Mouse (Mus musculus): ENCODE results near the gene Lca5l. TPM values are rescaled to one million over a fixed set of nuclear protein-coding genes. Genes with fewer than 3 reads are reported as not detected.

Gene Lca5l
- polyA plus RNA-seq, 1 experiment from 2014 or later: 1.6 TPM

DNA sequence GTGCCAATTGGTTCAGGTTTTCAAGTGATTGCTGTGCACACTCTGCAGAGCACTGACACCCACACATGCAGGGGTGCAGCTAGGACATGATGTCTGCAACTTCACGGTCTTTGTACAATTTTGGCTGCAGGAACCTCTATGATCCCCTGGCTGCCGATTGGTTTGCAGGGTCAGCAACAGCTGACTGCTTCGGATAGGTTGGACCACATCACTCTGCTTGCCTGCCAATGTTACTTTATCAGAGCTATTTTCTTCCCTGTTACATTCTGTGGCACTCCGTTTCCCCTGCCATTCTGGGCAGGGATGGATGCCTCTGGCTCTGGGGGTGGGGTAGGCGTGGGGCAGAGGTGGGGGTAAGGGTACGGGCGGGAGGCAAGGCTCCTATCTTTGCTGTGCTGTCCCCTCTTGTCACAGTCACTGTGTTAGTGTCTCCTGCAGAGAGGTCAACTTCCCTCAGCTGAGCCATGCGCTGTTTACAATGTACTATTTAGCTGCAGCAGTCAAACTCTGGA is 37.0 kb upstream of the Lca5l start:
- no peak overlapping the region for H3K4me3 ChIP-seq (replicated peaks; ENCODE audit: low read depth, low read length)
- H3K36me3 ChIP-seq (ENCODE audit: insufficient read depth, low read length): no peaks in the 10 kb centered on the region
- no peak overlapping the region for H3K27ac ChIP-seq
- ATAC-seq (replicated peaks; ENCODE audit: low FRiP score, low read depth) (no peak), DNase-seq (ENCODE audit: low spot score) (no peak)
- H3K4me1 ChIP-seq (replicated peaks; ENCODE audit: insufficient read depth, low read length): no peaks in the 10 kb centered on the region
- no peak for TF ChIP-seq CTCF (IDR thresholded peaks at IDR 0.05; ENCODE audit: low read depth)
- H3K4me2 ChIP-seq (ENCODE audit: low read length): no peak overlapping the region
- no peaks in the 10 kb centered on the region for H3K27me3 ChIP-seq (ENCODE audit: insufficient read depth, low read length)
- H3K9me3 ChIP-seq (replicated peaks; ENCODE audit: low read length): no peaks in the 10 kb centered on the region
- H3K9ac ChIP-seq (ENCODE audit: low read depth, low read length): no peak overlapping the region
- 59% methylated on average over 8 of the region's 8 CpGs for WGBS

DNA sequence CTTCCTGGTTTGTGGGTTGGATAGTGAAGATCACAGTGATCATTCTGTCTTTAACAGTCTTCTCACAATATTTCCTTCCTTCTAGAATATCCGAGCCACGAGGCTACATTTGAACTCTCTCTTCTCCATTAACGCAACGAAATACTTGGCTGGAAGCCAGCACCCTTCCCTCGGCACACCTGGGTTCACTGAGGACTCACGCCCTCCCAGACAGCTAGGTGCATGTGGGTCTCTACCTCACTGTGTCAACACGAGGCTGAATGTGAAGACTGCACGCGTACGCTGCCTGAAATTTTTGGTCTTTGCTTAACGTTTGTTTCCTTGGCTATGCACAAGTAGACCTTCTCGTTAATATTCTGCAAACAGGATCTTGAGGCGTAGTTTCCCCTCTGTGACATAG is 36.4 kb upstream of the Lca5l start:
- Histone ChIP-seq H3K4me2 (ENCODE audit: low read length) (no peak overlapping the region), H3K4me1 (replicated peaks; ENCODE audit: insufficient read depth, low read length) (no peaks in the 10 kb centered on the region), H3K36me3 (ENCODE audit: insufficient read depth, low read length) (no peaks in the 10 kb centered on the region), H3K9ac (ENCODE audit: low read depth, low read length) (no peak overlapping the region), H3K4me3 (replicated peaks; ENCODE audit: low read depth, low read length) (no peak overlapping the region), H3K27me3 (ENCODE audit: insufficient read depth, low read length) (no peaks in the 10 kb centered on the region), H3K9me3 (replicated peaks; ENCODE audit: low read length) (no peaks in the 10 kb centered on the region), H3K27ac (no peak overlapping the region)
- no peak for TF ChIP-seq CTCF (IDR thresholded peaks at IDR 0.05; ENCODE audit: low read depth)
- DNase-seq (ENCODE audit: low spot score): no peak
- WGBS: 66% methylated on average over 13 of the region's 13 CpGs
- no peak for ATAC-seq (replicated peaks; ENCODE audit: low FRiP score, low read depth)

DNA sequence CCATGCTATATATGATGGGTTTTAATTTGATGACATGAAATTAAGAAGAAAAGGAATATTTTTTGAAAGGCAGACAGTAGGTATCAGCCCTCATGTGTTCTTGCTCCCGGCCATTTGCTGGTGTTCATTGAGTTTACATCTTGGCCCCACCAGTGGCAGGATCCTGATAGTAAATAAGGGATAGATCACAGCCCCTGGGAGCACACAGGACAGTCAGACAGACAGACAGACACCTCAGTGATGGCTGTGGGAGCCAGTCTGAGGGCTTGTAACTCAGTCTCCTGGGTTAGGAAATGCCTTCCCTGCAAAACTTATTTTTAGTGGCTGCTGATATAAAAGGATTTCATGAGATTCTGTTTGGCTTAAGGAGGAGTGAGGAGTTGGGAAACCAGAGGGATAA is 30.4 kb upstream of the Lca5l start:
- whole genome bisulfite sequencing: 66% methylated on average over 1 of the region's 1 CpGs
- Histone ChIP-seq H3K27ac (no peak overlapping the region), H3K9ac (ENCODE audit: low read depth, low read length) (no peak overlapping the region), H3K9me3 (replicated peaks; ENCODE audit: low read length) (no peaks in the 10 kb centered on the region), H3K27me3 (ENCODE audit: insufficient read depth, low read length) (no peaks in the 10 kb centered on the region), H3K4me1 (replicated peaks; ENCODE audit: insufficient read depth, low read length) (no peaks in the 10 kb centered on the region), H3K4me3 (replicated peaks; ENCODE audit: low read depth, low read length) (no peak overlapping the region), H3K4me2 (ENCODE audit: low read length) (no peak overlapping the region), H3K36me3 (ENCODE audit: insufficient read depth, low read length) (no peaks in the 10 kb centered on the region)
- no peak for TF ChIP-seq CTCF (IDR thresholded peaks at IDR 0.05; ENCODE audit: low read depth)
- no peak for ATAC-seq (replicated peaks; ENCODE audit: low FRiP score, low read depth)
- no peak for DNase-seq (ENCODE audit: low spot score)

DNA sequence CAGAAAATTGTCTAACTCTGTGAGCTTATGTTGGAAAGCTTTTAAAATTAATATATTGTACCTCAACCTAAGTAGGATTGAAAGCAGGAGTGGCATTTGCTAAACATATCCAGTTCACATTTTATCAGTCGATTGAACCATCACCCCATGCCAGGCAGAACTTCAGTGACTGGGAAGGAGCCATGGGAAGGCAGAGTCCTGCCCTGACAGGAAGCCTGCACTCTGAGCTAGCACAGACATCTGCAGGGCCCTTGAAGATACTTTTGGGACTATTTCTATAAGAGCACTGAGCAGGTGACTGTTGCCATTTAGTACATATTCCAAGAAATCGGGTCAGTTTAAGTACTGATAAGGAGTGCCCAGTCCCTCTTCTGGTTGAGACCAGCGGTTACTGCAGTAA is 29.9 kb upstream of the Lca5l start:
- ATAC-seq (replicated peaks; ENCODE audit: low FRiP score, low read depth): no peak
- no peak for DNase-seq (ENCODE audit: low spot score)
- H3K27ac ChIP-seq: no peak overlapping the region
- no peaks in the 10 kb centered on the region for H3K9me3 ChIP-seq (replicated peaks; ENCODE audit: low read length)
- no peaks in the 10 kb centered on the region for H3K36me3 ChIP-seq (ENCODE audit: insufficient read depth, low read length)
- no peak overlapping the region for H3K4me2 ChIP-seq (ENCODE audit: low read length)
- TF ChIP-seq CTCF (IDR thresholded peaks at IDR 0.05; ENCODE audit: low read depth): no peak
- WGBS: 79% methylated on average over 3 of the region's 3 CpGs
- no peaks in the 10 kb centered on the region for H3K4me1 ChIP-seq (replicated peaks; ENCODE audit: insufficient read depth, low read length)
- H3K4me3 ChIP-seq (replicated peaks; ENCODE audit: low read depth, low read length): no peak overlapping the region
- H3K9ac ChIP-seq (ENCODE audit: low read depth, low read length): no peak overlapping the region
- no peaks in the 10 kb centered on the region for H3K27me3 ChIP-seq (ENCODE audit: insufficient read depth, low read length)

DNA sequence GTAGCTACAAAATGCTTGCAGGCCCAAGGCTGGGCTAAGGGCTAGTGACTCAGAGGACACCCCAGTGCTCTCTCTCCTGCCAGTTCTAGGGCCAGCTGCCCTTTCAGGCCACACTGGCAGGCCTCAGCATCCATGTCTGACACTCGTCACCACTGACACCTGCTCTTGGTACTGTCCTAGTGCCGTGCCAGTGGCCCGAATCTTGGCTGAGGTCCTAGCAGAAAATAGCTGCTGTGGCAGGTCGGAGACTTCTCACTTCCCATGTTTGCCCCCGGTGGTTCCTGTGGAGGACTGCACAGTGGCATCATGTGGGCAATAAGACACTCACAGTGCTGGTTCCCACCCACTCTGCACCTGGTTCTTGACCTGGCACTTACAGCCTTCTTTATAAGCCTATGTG is 29.4 kb upstream of the Lca5l start:
- Histone ChIP-seq H3K9me3 (replicated peaks; ENCODE audit: low read length) (no peaks in the 10 kb centered on the region), H3K4me3 (replicated peaks; ENCODE audit: low read depth, low read length) (no peak overlapping the region), H3K4me1 (replicated peaks; ENCODE audit: insufficient read depth, low read length) (no peaks in the 10 kb centered on the region), H3K27me3 (ENCODE audit: insufficient read depth, low read length) (no peaks in the 10 kb centered on the region), H3K4me2 (ENCODE audit: low read length) (no peak overlapping the region), H3K36me3 (ENCODE audit: insufficient read depth, low read length) (no peaks in the 10 kb centered on the region), H3K9ac (ENCODE audit: low read depth, low read length) (no peak overlapping the region), H3K27ac (no peak overlapping the region)
- WGBS: 65% methylated on average over 5 of the region's 5 CpGs
- DNase-seq (ENCODE audit: low spot score) (no peak), ATAC-seq (replicated peaks; ENCODE audit: low FRiP score, low read depth) (no peak)
- TF ChIP-seq CTCF (IDR thresholded peaks at IDR 0.05; ENCODE audit: low read depth): no peak

DNA sequence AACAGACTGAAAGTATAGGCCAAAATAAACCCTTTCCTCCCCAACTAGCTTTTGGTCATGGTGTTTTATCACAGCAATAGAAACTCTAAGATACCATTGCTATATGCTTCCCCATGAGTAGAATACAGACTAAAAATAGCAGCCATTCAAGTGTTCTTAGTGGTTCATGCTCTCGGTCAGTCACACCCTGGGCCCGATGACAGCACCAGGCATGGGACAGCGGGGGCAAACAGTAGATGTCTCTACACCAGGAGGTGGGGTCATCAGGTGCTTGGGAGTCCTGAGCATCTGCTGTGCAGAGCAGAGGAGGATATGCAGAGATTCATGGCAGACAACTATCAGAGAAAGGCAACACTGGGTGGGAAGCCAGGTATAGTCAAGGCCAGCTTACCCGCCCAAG is 21.0 kb upstream of the Lca5l start:
- WGBS: 93% methylated on average over 4 of the region's 4 CpGs

DNA sequence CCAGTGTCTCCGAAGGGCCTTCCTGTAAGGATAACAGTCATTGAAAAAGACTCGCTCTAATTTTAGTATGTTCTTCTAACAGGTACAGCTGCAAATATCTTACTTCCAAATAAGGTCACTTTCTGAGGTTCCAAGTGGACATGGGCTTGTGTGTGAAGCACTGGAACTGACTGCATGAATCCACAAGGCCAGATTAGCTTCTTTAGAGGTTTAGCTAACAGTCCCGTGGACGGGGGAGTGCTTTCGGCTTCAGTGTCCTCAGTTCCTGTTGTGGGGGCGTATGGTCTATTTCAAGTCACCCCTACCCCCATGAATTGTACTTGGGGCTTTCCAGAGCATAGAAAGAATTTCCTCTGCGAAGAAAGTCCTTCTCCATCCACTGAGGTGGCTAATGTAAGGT is 18.8 kb upstream of the Lca5l start:
- DNase-seq (ENCODE audit: low spot score): no peak
- TF ChIP-seq CTCF (IDR thresholded peaks at IDR 0.05; ENCODE audit: low read depth): no peak
- H3K9ac ChIP-seq (ENCODE audit: low read depth, low read length): no peak overlapping the region
- H3K4me3 ChIP-seq (replicated peaks; ENCODE audit: low read depth, low read length): no peak overlapping the region
- H3K9me3 ChIP-seq (replicated peaks; ENCODE audit: low read length): no peaks in the 10 kb centered on the region
- H3K27ac ChIP-seq: no peak overlapping the region
- no peak overlapping the region for H3K4me2 ChIP-seq (ENCODE audit: low read length)
- H3K27me3 ChIP-seq (ENCODE audit: insufficient read depth, low read length): no peaks in the 10 kb centered on the region
- no peak for ATAC-seq (replicated peaks; ENCODE audit: low FRiP score, low read depth)
- no peaks in the 10 kb centered on the region for H3K4me1 ChIP-seq (replicated peaks; ENCODE audit: insufficient read depth, low read length)
- H3K36me3 ChIP-seq (ENCODE audit: insufficient read depth, low read length): no peaks in the 10 kb centered on the region
- 67% methylated on average over 7 of the region's 7 CpGs for WGBS

More for the DNA sequence above, 21.0 kb upstream of the Lca5l start:
- Histone ChIP-seq H3K27ac (no peak overlapping the region), H3K4me3 (replicated peaks; ENCODE audit: low read depth, low read length) (no peak overlapping the region), H3K36me3 (ENCODE audit: insufficient read depth, low read length) (no peaks in the 10 kb centered on the region), H3K9me3 (replicated peaks; ENCODE audit: low read length) (no peaks in the 10 kb centered on the region), H3K4me2 (ENCODE audit: low read length) (no peak overlapping the region), H3K9ac (ENCODE audit: low read depth, low read length) (no peak overlapping the region), H3K27me3 (ENCODE audit: insufficient read depth, low read length) (no peaks in the 10 kb centered on the region), H3K4me1 (replicated peaks; ENCODE audit: insufficient read depth, low read length) (no peaks in the 10 kb centered on the region)
- DNase-seq (ENCODE audit: low spot score): no peak
- no peak for TF ChIP-seq CTCF (IDR thresholded peaks at IDR 0.05; ENCODE audit: low read depth)
- no peak for ATAC-seq (replicated peaks; ENCODE audit: low FRiP score, low read depth)
